Mouse (Mus musculus) heart, embryonic 12.5 days (tissue): ENCODE measurements around the gene Ccnl2. TPM values are rescaled to one million over a fixed set of nuclear protein-coding genes. Genes with fewer than 3 reads are reported as not detected.

Source experiments
- ATAC-seq: fragments of 200-750 bp; cut with Nextera tagmentation; 2 replicates; pipeline ENCODE4 v1.8.0; 2017; ENCODE audit warnings: moderate TSS enrichment, moderate library complexity; ENCODE audit not compliant: insufficient number of reproducible peaks, low FRiP score
- H3K27ac ChIP-seq: fragments of 300-500 bp; sonication (generic); 2 replicates; pipeline ENCODE4 v1.5.1; 2016; ENCODE audit warnings: mild to moderate bottlenecking, moderate library complexity; ENCODE audit not compliant: poor library complexity, severe bottlenecking
- H3K27me3 ChIP-seq: fragments of 300-500 bp; sonication (generic); replicated peaks from 2 replicates; pipeline ENCODE4 v1.6.1; 2016; ENCODE audit warnings: mild to moderate bottlenecking, moderate library complexity
- H3K36me3 ChIP-seq: fragments of 300-500 bp; sonication (generic); 2 replicates; pipeline ENCODE4 v1.6.1; 2016; ENCODE audit warnings: mild to moderate bottlenecking, moderate library complexity
- H3K4me1 ChIP-seq: fragments of 300-500 bp; sonication (generic); replicated peaks from 2 replicates; pipeline ENCODE4 v1.6.1; 2016; ENCODE audit warnings: mild to moderate bottlenecking
- H3K4me2 ChIP-seq: fragments of 300-500 bp; sonication (generic); 2 replicates; pipeline ENCODE4 v1.6.1; 2016; ENCODE audit warnings: mild to moderate bottlenecking, moderate library complexity
- H3K4me3 ChIP-seq: fragments of 300-500 bp; sonication (generic); 2 replicates; pipeline ENCODE4 v1.5.1; 2016; ENCODE audit warnings: mild to moderate bottlenecking
- H3K9ac ChIP-seq: fragments of 300-500 bp; sonication (generic); 2 replicates; pipeline ENCODE4 v1.6.1; 2016; ENCODE audit warnings: mild to moderate bottlenecking, moderate library complexity
- H3K9me3 ChIP-seq: fragments of 300-500 bp; sonication (generic); replicated peaks from 2 replicates; pipeline ENCODE4 v1.6.1; 2016; ENCODE audit warnings: mild to moderate bottlenecking, moderate library complexity
- WGBS: fragments of 180-500 bp; shearing (Covaris S2); methylation state at CpG from one replicate; pipeline ENCODE4 v1.1.7; 2016; 5-methylcytosine and 5-hydroxymethylcytosine counted together
- polyA plus RNA-seq: library from polyadenylated mRNA; unstranded; fragments of >200 nt; fragmentation: Nextera tagmentation; extraction: Ambion mirVana; gene quantifications from 2 replicates; pipeline ENCODE4 v1.2.1, GENCODE M21; 2016

The Ccnl2 gene
- polyA plus RNA-seq, 1 experiment from 2014 or later: 137 TPM

DNA sequence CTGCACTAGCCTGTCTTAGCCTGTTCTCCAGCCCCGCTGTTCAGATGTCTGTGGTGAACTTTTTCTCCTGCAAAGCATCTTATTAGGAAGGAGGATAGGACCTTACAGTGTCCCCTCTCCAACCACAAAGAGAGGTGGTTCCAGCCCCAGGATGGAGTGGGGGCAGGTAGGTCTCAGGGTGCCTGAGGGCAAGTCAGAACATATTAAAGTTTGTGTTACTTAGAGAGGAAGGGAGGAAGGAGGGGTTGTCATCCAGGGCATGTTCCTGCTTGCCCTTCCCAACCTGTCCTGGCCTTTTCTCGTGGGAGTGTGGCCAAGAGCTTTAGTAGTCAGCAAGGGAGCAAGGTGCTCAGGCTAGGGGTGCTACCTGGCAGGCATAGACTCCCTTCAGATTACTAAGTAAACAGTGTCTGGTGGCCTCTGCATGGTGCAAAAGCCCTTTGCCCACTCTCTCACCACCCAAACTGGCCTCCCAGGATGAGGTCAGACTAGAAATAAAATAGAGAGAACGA, 21.6 kb upstream of the Ccnl2 start:
- Histone ChIP-seq H3K27ac (no peak overlapping the region), H3K27me3 (peaks cover 16% of the 10 kb centered on the region), H3K4me1 (peaks cover 8% of the 10 kb centered on the region; the same call in 1 of the 2 replicates), H3K4me3 (no peak overlapping the region), H3K9ac (no peak overlapping the region), H3K9me3 (no peaks in the 10 kb centered on the region), H3K36me3 (no peaks in the 10 kb centered on the region), H3K4me2 (no peak overlapping the region)
- WGBS: 64% methylated on average over 3 of the region's 3 CpGs
- no peak for ATAC-seq

DNA sequence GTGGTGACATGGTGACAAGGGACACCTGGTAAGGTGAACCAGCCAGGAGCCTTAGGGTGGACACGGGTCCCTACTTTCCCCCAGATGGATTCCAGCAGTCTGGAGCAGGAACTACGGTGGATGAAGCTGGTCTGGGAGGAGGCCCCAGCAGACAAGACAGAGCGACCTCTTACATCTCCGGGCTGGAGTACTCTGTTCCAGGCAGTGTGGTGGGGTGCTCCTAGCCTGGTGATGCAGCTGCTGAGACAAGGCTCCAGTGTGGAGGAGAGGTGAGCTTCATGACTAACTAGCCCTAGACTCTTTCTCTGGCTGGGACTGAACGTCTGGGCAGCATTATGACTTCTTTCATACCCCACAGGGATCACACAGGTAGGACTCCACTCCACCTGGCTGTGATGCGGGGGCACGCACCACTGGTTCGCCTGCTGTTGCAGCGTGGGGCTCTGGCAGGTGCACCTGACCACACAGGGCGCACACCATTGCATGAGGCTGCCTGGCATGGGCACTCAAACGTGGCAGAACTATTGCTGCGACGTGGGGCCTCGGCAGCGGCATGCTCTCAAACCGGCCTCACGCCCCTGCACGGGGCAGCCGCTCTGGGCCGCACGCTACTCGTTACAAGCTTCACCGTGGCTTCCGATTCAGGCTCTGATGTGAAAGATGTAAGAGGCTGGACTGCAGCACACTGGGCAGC, 20.9 kb upstream of the Ccnl2 start:
- WGBS: 66% methylated on average over 24 of the region's 24 CpGs
- Histone ChIP-seq H3K4me2 (no peak overlapping the region), H3K9ac (no peak overlapping the region), H3K9me3 (no peaks in the 10 kb centered on the region), H3K36me3 (no peaks in the 10 kb centered on the region), H3K27ac (no peak overlapping the region), H3K4me1 (0 out of 2 replicates have a peak, but pooled peaks cover 6% of the 10 kb centered on the region), H3K27me3 (peaks cover 16% of the 10 kb centered on the region), H3K4me3 (no peak overlapping the region)
- no peak for ATAC-seq

DNA sequence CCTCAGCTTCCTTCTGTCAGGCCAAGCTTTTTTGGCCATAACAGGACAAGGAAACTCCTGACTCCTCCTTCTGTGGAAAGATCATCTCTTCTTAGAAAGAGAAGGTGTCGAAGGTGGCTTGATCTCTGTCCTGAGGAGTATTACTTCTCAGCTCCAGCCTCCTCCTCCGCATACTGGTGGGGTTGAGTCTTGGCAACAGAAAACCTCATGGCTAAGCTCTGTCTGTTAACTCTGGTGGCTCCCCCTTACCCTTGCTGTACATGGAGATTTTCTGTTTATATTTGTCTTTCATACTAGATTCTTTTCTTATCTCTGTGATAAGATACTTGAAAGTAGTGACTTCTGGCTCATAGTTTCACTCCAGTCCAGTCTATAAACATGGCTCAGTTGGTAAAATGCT, 18.6 kb upstream of the Ccnl2 start:
- Histone ChIP-seq H3K27me3 (peaks cover 16% of the 10 kb centered on the region), H3K4me2 (no peak overlapping the region)

DNA sequence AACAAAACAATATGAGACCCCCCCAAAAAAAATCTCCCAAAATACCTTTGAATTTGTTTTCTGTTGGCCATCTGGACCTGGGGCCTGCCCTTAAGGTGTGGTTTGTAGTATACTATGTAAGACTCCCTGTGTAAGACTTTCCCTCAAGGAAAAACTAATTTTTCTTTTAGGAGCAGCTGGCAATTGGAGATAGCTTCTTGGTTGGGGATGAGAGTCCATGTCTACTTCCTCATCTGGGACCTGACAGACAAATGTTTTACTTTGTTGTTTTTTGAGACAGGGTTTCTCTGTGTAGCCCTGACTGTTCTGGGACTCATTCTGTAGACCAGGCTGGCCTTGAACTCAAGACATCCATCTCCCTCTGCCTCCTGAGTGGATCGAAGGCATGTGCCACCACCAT, 10.2 kb upstream of the Ccnl2 start:
- no peak overlapping the region for H3K27ac ChIP-seq
- no peaks in the 10 kb centered on the region for H3K27me3 ChIP-seq
- H3K4me2 ChIP-seq: no peak overlapping the region
- H3K9ac ChIP-seq: no peak overlapping the region
- no peak for ATAC-seq
- peaks cover 21% of the 10 kb centered on the region for H3K4me1 ChIP-seq
- no peak overlapping the region for H3K4me3 ChIP-seq
- no peaks in the 10 kb centered on the region for H3K9me3 ChIP-seq
- 100% methylated on average over 1 of the region's 1 CpGs for WGBS
- H3K36me3 ChIP-seq: peaks cover 7% of the 10 kb centered on the region

More for the DNA sequence above, 18.6 kb upstream of the Ccnl2 start:
- WGBS: 60% methylated on average over 2 of the region's 2 CpGs
- Histone ChIP-seq H3K4me1 (0 out of 2 replicates have a peak, but pooled peaks cover 6% of the 10 kb centered on the region), H3K36me3 (no peaks in the 10 kb centered on the region), H3K9me3 (no peaks in the 10 kb centered on the region), H3K4me3 (no peak overlapping the region), H3K27ac (no peak overlapping the region), H3K9ac (no peak overlapping the region)
- ATAC-seq: no peak

DNA sequence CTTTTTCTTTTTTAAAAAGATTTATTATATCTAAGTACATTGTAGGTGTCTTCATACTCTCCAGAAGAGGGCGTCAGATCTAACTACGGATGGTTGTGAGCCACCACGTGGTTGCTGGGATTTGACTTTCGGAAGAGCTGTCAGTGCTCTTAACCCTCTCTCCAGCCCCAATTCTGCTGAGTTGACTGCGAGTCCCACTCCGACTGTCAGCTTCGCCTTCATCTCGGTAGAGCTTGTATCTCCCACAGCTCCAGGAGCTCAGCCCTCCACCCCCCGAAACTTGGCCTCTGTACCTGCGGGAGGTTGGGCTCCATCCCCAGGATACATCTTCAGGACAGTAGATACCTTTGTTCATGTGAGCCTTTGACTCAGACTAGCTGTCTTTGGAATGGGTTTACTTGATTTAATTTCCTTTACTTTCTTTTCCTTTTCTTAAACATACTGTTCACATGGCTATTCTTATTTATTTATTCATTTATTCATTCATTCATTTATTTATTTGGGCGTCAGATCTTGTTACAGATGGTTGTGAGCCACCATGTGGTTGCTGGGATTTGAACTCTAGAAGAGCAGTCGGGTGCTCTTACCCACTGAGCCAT, 9.4 kb upstream of the Ccnl2 start, which contains the start of gene Mrpl20:
Gene Mrpl20 (plus strand): TSS at position 138 of the 599 bp plus-strand sequence.
- 6% methylated on average over 12 of the region's 12 CpGs for WGBS
- peak within 1 kb of the TSS; percentile 91 for H3K9ac ChIP-seq
- H3K27me3 ChIP-seq: no peaks in the 10 kb centered on the region
- peak within 1 kb of the TSS; percentile 75 for H3K4me2 ChIP-seq
- no peak for ATAC-seq
- H3K4me3 ChIP-seq: peak within 1 kb of the TSS; percentile 90
- H3K27ac ChIP-seq: peak within 1 kb of the TSS; percentile 73
- peaks cover 15% of the 10 kb centered on the region for H3K36me3 ChIP-seq
- no peaks in the 10 kb centered on the region for H3K9me3 ChIP-seq
- peaks cover 21% of the 10 kb centered on the region for H3K4me1 ChIP-seq

DNA sequence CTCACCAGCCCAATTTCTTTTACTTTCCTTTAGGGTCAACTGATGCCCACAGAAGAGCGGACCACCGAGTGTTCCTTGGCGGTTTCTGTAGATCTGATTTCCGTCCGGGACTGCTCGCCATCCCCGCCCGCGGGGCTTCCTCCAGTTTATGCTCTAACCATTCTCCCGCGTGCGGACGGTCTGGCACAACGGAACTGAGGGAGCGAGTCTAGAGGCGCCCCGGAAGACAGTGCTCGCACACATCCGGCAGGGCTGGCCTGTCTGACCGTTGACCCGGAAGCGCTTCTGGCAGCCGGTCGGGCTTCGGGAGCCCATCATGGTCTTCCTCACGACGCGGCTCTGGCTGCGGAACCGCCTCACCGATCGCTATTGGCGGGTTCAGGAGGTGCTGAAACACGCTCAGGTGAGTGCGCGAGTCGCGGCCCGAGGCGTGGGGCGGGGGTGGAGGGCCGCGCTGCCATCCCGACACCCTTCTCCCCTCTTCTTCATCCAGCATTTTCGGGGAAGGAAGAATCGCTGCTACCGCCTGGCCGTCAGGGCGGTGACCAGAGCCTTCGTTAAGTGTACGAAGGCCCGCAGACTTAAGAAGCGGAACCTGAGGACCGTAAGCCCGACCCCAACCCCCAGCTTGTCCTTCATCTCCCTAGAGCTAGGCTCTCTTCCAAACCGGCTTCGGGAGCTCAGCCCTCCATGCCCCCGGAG, 8.8 kb upstream of the Ccnl2 start:
- peak overlapping the region; percentile 73 for H3K27ac ChIP-seq
- ATAC-seq: peak; percentile 98
- H3K36me3 ChIP-seq: peaks cover 21% of the 10 kb centered on the region
- no peaks in the 10 kb centered on the region for H3K9me3 ChIP-seq
- peaks cover 21% of the 10 kb centered on the region for H3K4me1 ChIP-seq
- H3K27me3 ChIP-seq: no peaks in the 10 kb centered on the region
- H3K4me2 ChIP-seq: peak overlapping the region; percentile 75
- 0% methylated on average over 58 of the region's 58 CpGs for WGBS
- peak overlapping the region; percentile 91 for H3K9ac ChIP-seq
- peak overlapping the region; percentile 90 for H3K4me3 ChIP-seq

DNA sequence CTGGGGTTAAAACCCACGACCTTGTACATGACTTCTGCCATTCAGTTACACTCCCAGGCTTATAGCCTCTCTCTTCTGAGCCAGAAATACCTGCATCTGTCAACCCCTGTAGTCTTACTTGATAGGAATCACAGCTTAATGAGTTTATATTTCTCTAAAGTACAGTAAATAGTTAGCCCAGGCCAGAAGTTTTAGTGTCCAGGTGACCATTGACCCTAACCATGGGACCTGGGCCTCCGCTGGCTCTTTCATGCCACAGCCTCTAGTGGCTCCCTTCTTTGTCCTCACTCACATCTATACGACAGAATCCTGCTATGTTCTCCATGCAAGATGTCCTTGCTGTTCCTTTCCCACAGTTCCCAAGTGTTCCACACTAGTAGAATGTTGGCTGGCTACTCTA, 4.4 kb upstream of the Ccnl2 start:
- ATAC-seq: no peak
- Histone ChIP-seq H3K4me2 (no peak overlapping the region), H3K9me3 (no peaks in the 10 kb centered on the region), H3K9ac (no peak overlapping the region), H3K27ac (no peak overlapping the region), H3K4me1 (peaks cover 28% of the 10 kb centered on the region), H3K36me3 (peaks cover 48% of the 10 kb centered on the region), H3K4me3 (no peak overlapping the region), H3K27me3 (no peaks in the 10 kb centered on the region)
- 87% methylated on average over 3 of the region's 3 CpGs for WGBS

DNA sequence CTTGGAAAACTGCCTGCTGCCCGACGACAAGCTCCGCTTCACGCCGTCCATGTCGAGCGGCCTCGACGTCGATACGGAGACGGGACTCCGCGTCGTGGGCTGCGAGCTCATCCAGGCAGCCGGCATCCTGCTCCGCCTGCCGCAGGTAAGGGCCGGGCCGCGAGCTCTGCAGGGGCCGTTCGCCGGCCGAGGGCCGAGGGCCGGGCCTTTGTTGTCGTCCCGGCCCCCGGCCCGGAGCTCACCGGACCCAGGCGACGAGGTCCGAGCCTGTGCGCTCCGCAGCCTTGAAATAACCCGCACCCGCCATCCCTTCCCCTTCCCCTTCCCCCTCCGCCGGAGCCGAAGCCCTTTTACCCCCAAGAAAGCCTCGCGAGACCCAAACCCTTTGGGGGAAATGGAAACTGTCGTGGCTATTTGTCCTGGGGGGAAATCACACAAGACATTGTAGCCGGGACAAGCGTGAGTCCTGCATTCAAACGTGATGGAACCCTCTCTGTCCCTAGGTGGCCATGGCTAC, 434 bp downstream of the Ccnl2 start:
- Histone ChIP-seq H3K4me1 (peaks cover 30% of the 10 kb centered on the region), H3K4me2 (peak overlapping the region; percentile 92), H3K9me3 (no peaks in the 10 kb centered on the region), H3K9ac (peak overlapping the region; percentile 99), H3K27ac (peak overlapping the region; percentile 78), H3K36me3 (peaks cover 75% of the 10 kb centered on the region), H3K27me3 (no peaks in the 10 kb centered on the region), H3K4me3 (peak overlapping the region; percentile 96)
- WGBS: under 1% methylated on average over 49 of the region's 49 CpGs
- peak; percentile 59 for ATAC-seq

DNA sequence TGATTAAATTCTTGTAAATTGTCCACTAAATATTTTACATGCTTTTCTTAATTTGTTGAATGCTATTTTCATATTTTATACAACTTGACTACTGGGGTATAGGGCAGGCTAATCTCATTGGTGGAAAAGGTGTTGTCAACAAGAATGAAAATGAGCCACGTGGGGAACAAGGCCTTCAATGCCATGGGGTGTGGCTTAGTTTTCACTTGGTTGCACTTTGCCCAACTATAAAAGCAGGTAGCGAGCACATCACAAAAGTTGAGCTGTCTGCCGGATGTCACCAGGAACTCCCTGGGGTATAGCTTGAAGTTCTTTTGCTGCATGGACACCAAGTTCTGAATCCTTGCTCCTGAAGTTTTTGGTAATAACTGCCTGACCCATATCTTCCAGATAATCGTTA, 5.2 kb downstream of the Ccnl2 start:
- H3K27me3 ChIP-seq: no peaks in the 10 kb centered on the region
- no peak for ATAC-seq
- no peak overlapping the region for H3K9ac ChIP-seq
- no peak overlapping the region for H3K27ac ChIP-seq
- WGBS: 91% methylated on average over 4 of the region's 4 CpGs
- H3K4me1 ChIP-seq: peaks cover 21% of the 10 kb centered on the region
- H3K4me3 ChIP-seq: no peak overlapping the region
- H3K9me3 ChIP-seq: no peaks in the 10 kb centered on the region
- H3K4me2 ChIP-seq: no peak overlapping the region
- peaks cover 85% of the 10 kb centered on the region for H3K36me3 ChIP-seq

DNA sequence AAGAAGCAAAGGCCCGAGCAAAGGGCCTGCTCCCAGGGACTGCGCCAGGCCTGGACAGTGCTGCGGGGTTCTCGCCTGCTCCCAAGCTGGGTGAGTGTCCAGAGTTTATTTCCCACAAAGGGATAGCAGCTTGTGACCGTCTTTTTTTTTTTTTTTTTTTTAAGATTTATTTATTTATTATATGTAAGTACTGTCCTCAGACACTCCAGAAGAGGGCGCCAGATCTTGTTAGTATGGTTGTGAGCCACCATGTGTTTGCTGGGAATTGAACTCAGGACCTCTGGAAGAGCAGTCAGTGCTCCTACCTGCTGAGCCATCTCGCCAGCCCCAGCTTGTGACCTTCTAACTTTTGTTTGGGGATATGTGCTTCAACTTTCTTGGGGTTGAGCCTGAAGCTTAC, 8.7 kb downstream of the Ccnl2 start:
- no peak overlapping the region for H3K4me3 ChIP-seq
- no peaks in the 10 kb centered on the region for H3K9me3 ChIP-seq
- ATAC-seq: no peak
- H3K4me1 ChIP-seq: no peaks in the 10 kb centered on the region
- WGBS: 84% methylated on average over 7 of the region's 7 CpGs
- no peaks in the 10 kb centered on the region for H3K27me3 ChIP-seq
- H3K36me3 ChIP-seq: peaks cover 92% of the 10 kb centered on the region
- no peak overlapping the region for H3K4me2 ChIP-seq
- H3K9ac ChIP-seq: no peak overlapping the region
- no peak overlapping the region for H3K27ac ChIP-seq

DNA sequence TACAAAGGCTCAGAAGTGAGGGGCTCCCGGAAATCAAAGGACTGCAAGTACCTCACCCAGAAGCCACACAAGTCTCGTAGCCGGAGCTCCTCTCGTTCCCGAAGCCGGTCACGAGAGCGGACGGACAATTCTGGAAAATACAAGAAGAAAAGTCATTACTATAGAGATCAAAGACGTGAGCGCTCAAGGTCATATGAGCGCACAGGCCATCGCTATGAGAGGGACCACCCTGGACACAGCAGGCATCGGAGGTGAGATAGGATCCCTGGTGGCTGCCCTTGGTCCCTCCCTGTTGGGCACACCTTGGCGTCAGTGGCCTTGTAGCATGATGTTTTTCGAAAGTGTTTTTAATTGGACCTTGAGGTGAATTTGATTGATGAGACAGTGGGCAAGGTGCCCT, 11.2 kb downstream of the Ccnl2 start:
- Histone ChIP-seq H3K27me3 (no peaks in the 10 kb centered on the region), H3K4me2 (no peak overlapping the region), H3K4me3 (no peak overlapping the region), H3K9ac (no peak overlapping the region), H3K27ac (no peak overlapping the region), H3K4me1 (no peaks in the 10 kb centered on the region), H3K36me3 (peaks cover 91% of the 10 kb centered on the region), H3K9me3 (no peaks in the 10 kb centered on the region)
- WGBS: 93% methylated on average over 16 of the region's 16 CpGs
- ATAC-seq: no peak
